Mouse (Mus musculus): Measurements from ENCODE around the gene Samd5.

DNA sequence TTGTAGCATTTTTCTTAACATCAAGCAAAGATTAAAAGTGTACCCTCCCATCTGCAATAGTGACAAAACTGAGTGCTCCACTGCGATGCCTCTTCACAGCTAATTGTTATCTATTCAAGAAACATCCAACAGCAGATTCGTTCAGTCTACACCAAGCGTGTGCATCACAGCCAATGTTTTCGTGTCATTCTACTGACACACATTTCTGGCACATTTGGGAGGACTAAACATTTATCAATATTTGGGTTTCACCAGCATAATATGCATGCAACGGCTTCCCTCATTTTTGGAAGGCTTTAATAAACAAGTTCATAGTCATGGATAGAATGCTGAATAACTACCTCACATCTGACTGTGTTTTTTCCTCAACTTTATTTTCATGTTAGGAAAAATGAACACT lies 95.6 kb downstream of the Samd5 start:
- TF ChIP-seq POLR2A (IDR thresholded peaks at IDR 0.05; ENCODE audit: low read depth, low read length) (no peak), CTCF (IDR thresholded peaks at IDR 0.05; ENCODE audit: extremely low read depth, insufficient read length, insufficient replicate concordance, low read depth, low read length) (no peak)

Data from small intestine, adult 2 months (tissue).